Mouse (Mus musculus) bone marrow macrophage, adult 2 months (primary cell): Measurements from ENCODE around the gene Bola2. TPM values are rescaled to one million over a fixed set of nuclear protein-coding genes. Genes with fewer than 3 reads are reported as not detected.
"Not testable (repeated sequence)": the region's sequence is repeated elsewhere in the genome, so short reads cannot be mapped to it uniquely, and the experiment has no call there.

Experiments used
- H3K27ac ChIP-seq: 2 replicates; pipeline ENCODE4 v1.5.1; 2012; ENCODE audit warnings: low read depth, low read length; ENCODE audit not compliant: insufficient read depth
- H3K4me1 ChIP-seq: 2 replicates; pipeline ENCODE4 v1.6.1; 2012; ENCODE audit warnings: low read length; ENCODE audit not compliant: control insufficient read depth, insufficient read depth
- H3K4me3 ChIP-seq: 2 replicates; pipeline ENCODE4 v1.5.1; 2012; ENCODE audit warnings: mild to moderate bottlenecking, low read length, moderate library complexity; ENCODE audit not compliant: insufficient read depth
- CTCF ChIP-seq: IDR thresholded peaks from 2 replicates; pipeline ENCODE4 v1.5.1; 2012; ENCODE audit warnings: low read depth, mild to moderate bottlenecking, low read length, moderate library complexity
- POLR2A ChIP-seq: IDR thresholded peaks from 2 replicates; pipeline ENCODE4 v1.6.1; 2012; ENCODE audit warnings: mild to moderate bottlenecking, low read depth, low read length, borderline replicate concordance
- polyA plus RNA-seq: library from polyadenylated mRNA; stranded (reverse); fragments of >200 nt; gene quantifications from 2 replicates; pipeline ENCODE4 v1.2.4, GENCODE M21; 2012; ENCODE audit not compliant: missing spikeins, insufficient read depth, insufficient read length

Gene Bola2
- polyA plus RNA-seq, 1 experiment, result 63.7 TPM

- no peak for TF ChIP-seq CTCF
- TF ChIP-seq POLR2A, result no peak
- Histone ChIP-seq H3K4me3 (peak overlapping the region; percentile 19; the same call in 1 of the 2 replicates), H3K4me1 (peaks cover 34% of the 10 kb centered on the region)
These were observed 30.5 kb downstream of the Bola2 start for GRCm38 (mm10) chr7:126725667-126726066.

GRCm38 (mm10) chr7:126730256-126730789, 35.1 kb downstream of the Bola2 start:
- not testable (repeated sequence) for H3K4me3 ChIP-seq, H3K27ac ChIP-seq
- H3K4me1 ChIP-seq, result peaks cover 30% of the 10 kb centered on the region

More at GRCm38 (mm10) chr7:126725667-126726066, 30.5 kb downstream of the Bola2 start:
- peak overlapping the region; percentile 89 for H3K27ac ChIP-seq

GRCm38 (mm10) chr7:126736122-126736521, 40.9 kb downstream of the Bola2 start:
- TF ChIP-seq CTCF (no peak), POLR2A (no peak)
- H3K27ac ChIP-seq, result peak overlapping the region; percentile 18; the same call in 1 of the 2 replicates
- H3K4me3 ChIP-seq, result no peak overlapping the region
- peaks cover 42% of the 10 kb centered on the region for H3K4me1 ChIP-seq

GRCm38 (mm10) chr7:126739551-126739950, 44.4 kb downstream of the Bola2 start:
- Histone ChIP-seq H3K4me1 (peaks cover 57% of the 10 kb centered on the region), H3K4me3 (no peak overlapping the region), H3K27ac (no peak overlapping the region)
- no peak for TF ChIP-seq POLR2A
- TF ChIP-seq CTCF, result no peak

- TF ChIP-seq CTCF (no peak), POLR2A (no peak)
- Histone ChIP-seq H3K27ac (no peak overlapping the region), H3K4me3 (no peak overlapping the region), H3K4me1 (peaks cover 64% of the 10 kb centered on the region)
These were observed 45.0 kb downstream of the Bola2 start for GRCm38 (mm10) chr7:126740132-126740735.

- TF ChIP-seq CTCF (no peak), POLR2A (no peak)
- no peak overlapping the region for H3K27ac ChIP-seq
- no peak overlapping the region for H3K4me3 ChIP-seq
- peaks cover 61% of the 10 kb centered on the region for H3K4me1 ChIP-seq
These were observed 45.8 kb downstream of the Bola2 start for GRCm38 (mm10) chr7:126740977-126741376.

- no peak overlapping the region for H3K4me3 ChIP-seq
- TF ChIP-seq POLR2A (no peak), CTCF (no peak)
- peaks cover 56% of the 10 kb centered on the region for H3K4me1 ChIP-seq
- no peak overlapping the region for H3K27ac ChIP-seq
These were observed 46.3 kb downstream of the Bola2 start for GRCm38 (mm10) chr7:126741452-126741851.

GRCm38 (mm10) chr7:126741964-126742482, 46.8 kb downstream of the Bola2 start:
- no peak overlapping the region for H3K4me3 ChIP-seq
- H3K27ac ChIP-seq, result no peak overlapping the region
- peaks cover 57% of the 10 kb centered on the region for H3K4me1 ChIP-seq
- TF ChIP-seq POLR2A (no peak), CTCF (no peak)

GRCm38 (mm10) chr7:126746066-126746465, 50.9 kb downstream of the Bola2 start:
- H3K4me1 ChIP-seq, result peaks cover 50% of the 10 kb centered on the region
- TF ChIP-seq POLR2A (no peak), CTCF (no peak)
- peak overlapping the region; percentile 64 for H3K4me3 ChIP-seq
- H3K27ac ChIP-seq, result peak overlapping the region; percentile 99

- Histone ChIP-seq H3K4me3 (peak overlapping the region; percentile 64), H3K27ac (peak overlapping the region; percentile 99), H3K4me1 (peaks cover 52% of the 10 kb centered on the region)
- TF ChIP-seq CTCF (peak; percentile 32; the same call in 1 of the 2 replicates), POLR2A (peak; percentile 79; the same call in 1 of the 2 replicates)
These were observed 51.6 kb downstream of the Bola2 start for GRCm38 (mm10) chr7:126746798-126747197.

GRCm38 (mm10) chr7:126748824-126749223, 53.6 kb downstream of the Bola2 start:
- no peak overlapping the region for H3K4me3 ChIP-seq
- peaks cover 50% of the 10 kb centered on the region for H3K4me1 ChIP-seq
- H3K27ac ChIP-seq, result peak overlapping the region; percentile 83
- TF ChIP-seq CTCF (no peak), POLR2A (no peak)

Other genes with a start within 250 kb of the Bola2 start
- 0.25 and 1.4 TPM in 2 replicates for gene Atp2a1, start 232.3 kb upstream of the Bola2 start, polyA plus RNA-seq
- gene Sh2b1, start 220.0 kb upstream of the Bola2 start, polyA plus RNA-seq, result 26.1 and 27.6 TPM in 2 replicates
- 39.7 and 41.0 TPM in 2 replicates for gene Tufm, start 208.0 kb upstream of the Bola2 start, polyA plus RNA-seq
- 128 and 131 TPM in 2 replicates for gene Atxn2l, start 192.0 kb upstream of the Bola2 start, polyA plus RNA-seq
- gene Eif3c, start 129.0 kb upstream of the Bola2 start, polyA plus RNA-seq, result 142 and 148 TPM in 2 replicates
- gene Apobr, start 110.5 kb upstream of the Bola2 start, polyA plus RNA-seq, result 83.3 and 84.3 TPM in 2 replicates
- gene Cln3, start 109.6 kb upstream of the Bola2 start, polyA plus RNA-seq, result 219 and 238 TPM in 2 replicates
- gene Il27, start 100.5 kb upstream of the Bola2 start, polyA plus RNA-seq, result 2.9 and 3.3 TPM in 2 replicates
- 34.9 and 41.2 TPM in 2 replicates for gene Nupr1, start 64.5 kb upstream of the Bola2 start, polyA plus RNA-seq
- 28.6 and 31.7 TPM in 2 replicates for gene Sgf29, start 46.1 kb upstream of the Bola2 start, polyA plus RNA-seq
- 42.3 and 56.8 TPM in 2 replicates for gene Sult1a1, start 19.0 kb upstream of the Bola2 start, polyA plus RNA-seq
- 8.4 and 11.6 TPM in 2 replicates for gene Slx1b, start 383 bp downstream of the Bola2 start, polyA plus RNA-seq
- 622 and 668 TPM in 2 replicates for gene Coro1a, start 12.4 kb downstream of the Bola2 start, polyA plus RNA-seq
- gene Mapk3, start 64.2 kb downstream of the Bola2 start, polyA plus RNA-seq, result 331 and 390 TPM in 2 replicates
- gene Gdpd3, start 70.9 kb downstream of the Bola2 start, polyA plus RNA-seq, result 20.8 and 27.0 TPM in 2 replicates
- 392 and 412 TPM in 2 replicates for gene Ypel3, start 81.6 kb downstream of the Bola2 start, polyA plus RNA-seq
- gene Tbx6, start 86.1 kb downstream of the Bola2 start, polyA plus RNA-seq, result 1.9 and 2.8 TPM in 2 replicates
- 153 and 164 TPM in 2 replicates for gene Ppp4c, start 97.1 kb downstream of the Bola2 start, polyA plus RNA-seq
- 0.74 and 0.85 TPM in 2 replicates for gene Fam57b, start 102.3 kb downstream of the Bola2 start, polyA plus RNA-seq
- not detected in 2 replicates for gene 4930451I11Rik, start 136.2 kb downstream of the Bola2 start, polyA plus RNA-seq
- gene Doc2a, start 152.0 kb downstream of the Bola2 start, polyA plus RNA-seq, result not detected in 2 replicates
- gene Hirip3, start 166.6 kb downstream of the Bola2 start, polyA plus RNA-seq, result 32.0 and 33.5 TPM in 2 replicates
- 67.0 and 72.6 TPM in 2 replicates for gene Ino80e, start 167.0 kb downstream of the Bola2 start, polyA plus RNA-seq
- 58.5 and 66.8 TPM in 2 replicates for gene Taok2, start 189.3 kb downstream of the Bola2 start, polyA plus RNA-seq
- 74.2 and 75.9 TPM in 2 replicates for gene Tmem219, start 227.5 kb downstream of the Bola2 start, polyA plus RNA-seq
- 16.2 and 17.5 TPM in 2 replicates for gene Kctd13, start 233.5 kb downstream of the Bola2 start, polyA plus RNA-seq